Mouse (Mus musculus): ENCODE measurements around the gene Olfr700. TPM values are rescaled to one million over a fixed set of nuclear protein-coding genes. Genes with fewer than 3 reads are reported as not detected.

Olfr700 gene
- not detected for total RNA-seq (2023)

DNA sequence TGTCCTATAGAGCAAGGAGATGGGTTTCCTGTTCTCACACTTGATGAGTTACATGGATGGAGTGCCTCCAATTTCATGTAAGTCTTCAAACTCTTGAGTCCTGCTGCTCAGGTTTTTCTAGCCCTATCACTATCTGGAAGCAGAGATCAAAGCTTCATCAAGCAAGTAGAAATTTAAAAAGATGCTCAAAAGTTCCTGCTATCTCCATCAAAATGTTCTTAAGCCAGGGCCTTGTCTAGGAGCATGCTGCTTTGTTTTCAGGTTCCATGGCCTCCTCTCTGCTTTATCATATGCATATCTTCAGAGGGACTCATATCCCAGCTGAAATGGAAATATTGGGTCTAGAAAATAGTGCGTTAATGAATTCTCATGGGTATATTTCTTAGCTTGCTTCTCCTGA is at the start of gene Olfr700:
TSS of gene Olfr700 (minus strand) at position 101 of the 400 bp plus-strand sequence.

DNA sequence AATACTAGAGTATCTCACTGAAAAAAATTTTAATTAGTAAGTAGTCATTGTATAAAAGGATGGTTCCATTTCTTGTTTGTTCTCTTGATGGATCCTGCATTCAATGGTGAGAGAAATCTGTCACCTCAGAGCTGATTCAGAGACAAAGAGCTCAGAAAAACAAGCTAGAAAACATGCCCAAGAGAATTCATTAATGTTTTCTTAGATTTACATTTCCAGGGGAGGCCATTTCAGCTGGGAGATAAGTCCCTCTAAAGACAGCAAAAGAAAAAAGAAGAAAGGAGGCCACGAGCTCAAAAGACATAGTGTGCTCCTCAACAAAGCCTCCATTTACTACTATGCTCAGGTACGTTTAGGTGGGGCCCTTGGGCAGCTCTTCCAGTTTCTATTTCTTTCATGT is 34.4 kb upstream of the Olfr700 start, which contains the start of gene Olfr703:
TSS of gene Olfr703 (plus strand) at position 301 of the 400 bp plus-strand sequence.

DNA sequence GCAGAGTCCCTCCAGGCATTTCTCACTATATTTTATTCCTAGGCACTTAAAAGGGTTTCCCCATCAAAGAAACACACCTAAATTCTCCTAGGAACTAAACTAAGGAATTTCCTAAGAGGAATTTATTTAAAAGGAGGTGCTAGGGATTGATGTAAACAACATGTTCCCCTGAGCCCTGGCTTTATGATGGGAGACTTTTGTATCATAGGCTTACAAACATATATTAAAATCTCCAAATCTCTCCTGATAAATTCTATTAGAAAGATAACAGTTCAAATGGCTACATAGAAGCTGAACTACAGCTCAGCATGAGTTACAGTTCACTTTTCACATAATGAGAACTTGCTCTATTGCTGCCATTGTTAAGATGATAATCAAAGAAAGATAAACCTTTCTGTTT is 25.2 kb upstream of the Olfr700 start, which contains the start of gene Olfr702:
TSS of gene Olfr702 (minus strand) at position 101 of the 400 bp plus-strand sequence.

DNA sequence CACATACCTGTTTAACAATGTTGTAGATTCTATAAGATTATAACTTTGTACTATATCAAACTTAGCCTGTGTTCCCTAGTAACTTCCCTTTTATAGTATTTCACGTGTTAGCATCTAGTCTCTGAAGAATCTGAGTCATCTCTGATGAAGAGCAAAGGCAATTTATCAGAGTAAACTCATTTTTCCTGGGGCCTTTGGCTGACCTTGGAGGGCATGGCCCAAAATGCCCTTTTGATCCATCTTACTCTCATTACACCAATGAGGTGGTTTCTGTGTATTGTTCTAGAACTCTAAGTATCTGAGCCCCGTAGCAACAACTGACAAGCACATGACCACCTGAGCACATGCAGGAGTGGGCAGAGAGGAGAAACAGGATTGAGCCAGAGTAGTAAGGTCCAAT is 5.2 kb upstream of the Olfr700 start, which contains the start of gene Olfr701:
TSS of gene Olfr701 (plus strand) at position 301 of the 400 bp plus-strand sequence.

DNA sequence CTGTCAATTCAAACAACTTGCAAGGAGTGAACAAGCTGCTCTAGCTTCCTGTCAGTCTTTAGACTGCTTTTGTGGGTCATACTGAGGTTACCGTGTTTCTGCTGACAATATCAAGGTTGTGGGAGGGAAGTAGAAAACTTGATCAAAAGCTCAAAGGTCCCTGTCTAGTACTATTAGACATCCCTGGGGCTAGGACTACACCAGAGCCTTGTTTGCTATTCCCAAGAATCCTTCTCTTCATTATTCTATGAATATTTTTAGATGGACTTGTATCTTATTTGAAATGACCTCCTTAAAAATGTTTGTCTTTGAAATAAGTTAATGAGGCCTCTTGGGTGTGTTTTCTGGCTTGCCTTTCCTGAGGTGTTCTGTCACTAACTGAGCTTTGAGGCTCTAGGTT is 15.5 kb downstream of the Olfr700 start, which contains the start of gene Olfr699:
TSS of gene Olfr699 (minus strand) at position 101 of the 400 bp plus-strand sequence.

Other genes with a start within 250 kb of the Olfr700 start
- gene Olfr693, start 128.2 kb downstream of the Olfr700 start, total RNA-seq (2023): not detected
- gene Olfr694, start 117.0 kb downstream of the Olfr700 start, total RNA-seq (2023): not detected
- gene Olfr695, start 92.4 kb downstream of the Olfr700 start, total RNA-seq (2023): not detected
- not detected for gene Olfr697, start 66.4 kb downstream of the Olfr700 start, total RNA-seq (2023)
- not detected for gene Olfr698, start 53.4 kb downstream of the Olfr700 start, total RNA-seq (2023)
- not detected for gene Olfr699, start 15.6 kb downstream of the Olfr700 start, total RNA-seq (2023)
- not detected for gene Olfr701, start 5.3 kb upstream of the Olfr700 start, total RNA-seq (2023)
- gene Olfr702, start 25.1 kb upstream of the Olfr700 start, total RNA-seq (2023): not detected
- gene Olfr703, start 34.5 kb upstream of the Olfr700 start, total RNA-seq (2023): not detected
- gene Olfr704, start 54.4 kb upstream of the Olfr700 start, total RNA-seq (2023): not detected
- not detected for gene Olfr705, start 68.1 kb upstream of the Olfr700 start, total RNA-seq (2023)
- gene Olfr706, start 79.3 kb upstream of the Olfr700 start, total RNA-seq (2023): not detected
- not detected for gene Olfr707, start 92.4 kb upstream of the Olfr700 start, total RNA-seq (2023)
- gene Olfr1532-ps1, start 99.2 kb upstream of the Olfr700 start, total RNA-seq (2023): not detected
- under 1 TPM; 0.15 to 0.18 TPM for gene Olfr709-ps1, start 123.4 kb upstream of the Olfr700 start, total RNA-seq (2023)
- gene Olfr710, start 139.5 kb upstream of the Olfr700 start, total RNA-seq (2023): not detected
- gene Olfr6, start 155.1 kb upstream of the Olfr700 start, total RNA-seq (2023): not detected
- not detected for gene Olfr711, start 166.6 kb upstream of the Olfr700 start, total RNA-seq (2023)
- not detected for gene Olfr2, start 197.2 kb upstream of the Olfr700 start, total RNA-seq (2023)
- gene Olfr713, start 222.3 kb upstream of the Olfr700 start, total RNA-seq (2023): not detected